Mouse (Mus musculus): ENCODE data around the gene Tmpo. TPM values are rescaled to one million over a fixed set of nuclear protein-coding genes. Genes with fewer than 3 reads are reported as not detected.

Gene Tmpo
- polyA plus RNA-seq, 2 experiments: 239 to 340 TPM

DNA sequence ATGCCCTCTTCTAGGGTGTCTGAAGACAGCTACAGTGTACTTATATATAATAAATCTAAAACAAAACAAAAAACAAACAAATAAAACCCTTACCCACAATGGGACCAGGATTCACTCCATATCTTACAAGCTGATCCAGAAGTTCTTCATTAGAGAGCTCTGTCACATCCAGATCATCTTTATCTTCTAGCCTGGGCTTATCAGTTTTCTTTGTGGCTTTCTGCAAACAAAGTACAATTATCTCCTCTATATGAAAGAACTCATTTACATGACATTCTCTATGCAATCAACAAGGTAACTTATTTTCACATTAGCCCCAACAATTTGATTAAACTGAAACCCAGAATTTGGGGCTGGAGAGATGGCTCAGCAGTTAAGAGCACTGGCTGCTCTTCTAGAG lies 15.3 kb downstream of the Tmpo start:
- Histone ChIP-seq H3K9ac (ENCODE audit: low read depth, low read length, severe bottlenecking) (no peak overlapping the region), H3K4me3 (replicated peaks; ENCODE audit: low read length) (no peak overlapping the region), H3K36me3 (ENCODE audit: control insufficient read depth, insufficient read depth, low read length) (peaks cover 48% of the 10 kb centered on the region), H3K27me3 (ENCODE audit: control insufficient read depth, insufficient read depth, low read length) (no peaks in the 10 kb centered on the region), H3K27ac (replicated peaks; ENCODE audit: low read depth, low read length) (no peak overlapping the region), H3K4me2 (replicated peaks; ENCODE audit: low read depth, low read length, severe bottlenecking) (no peak overlapping the region), H3K9me3 (ENCODE audit: control insufficient read depth, low read length) (no peaks in the 10 kb centered on the region), H3K4me1 (ENCODE audit: control insufficient read depth, insufficient read depth, low read length) (peaks cover 18% of the 10 kb centered on the region)
- ATAC-seq (ENCODE audit: low FRiP score, low read depth) (no peak), DNase-seq (ENCODE audit: low spot score) (no peak)
- no peak for TF ChIP-seq POLR2A (IDR thresholded peaks at IDR 0.05; ENCODE audit: borderline replicate concordance, extremely low read depth, insufficient read depth, insufficient read length)

DNA sequence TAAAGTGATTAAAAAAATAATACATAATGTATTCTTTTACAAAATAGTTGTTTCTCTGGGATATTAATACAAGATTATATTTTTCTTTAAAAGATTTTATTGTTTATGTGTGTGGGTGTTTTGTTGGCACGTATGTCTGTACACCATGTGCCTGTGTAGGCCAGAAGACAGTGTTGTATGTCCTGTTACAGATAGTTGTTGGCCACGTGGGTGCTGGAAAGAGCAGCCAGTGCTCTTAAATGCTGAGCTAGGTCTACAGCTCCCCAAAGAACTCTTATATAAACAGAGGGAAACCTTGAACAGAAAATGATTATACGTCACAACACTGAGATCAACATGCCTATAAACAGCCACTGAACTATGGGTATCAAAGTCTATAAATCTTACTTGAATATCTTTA lies 16.6 kb downstream of the Tmpo start:
- H3K4me1 ChIP-seq (ENCODE audit: control insufficient read depth, insufficient read depth, low read length): peaks cover 18% of the 10 kb centered on the region
- H3K36me3 ChIP-seq (ENCODE audit: control insufficient read depth, insufficient read depth, low read length): peaks cover 61% of the 10 kb centered on the region
- no peak for DNase-seq (ENCODE audit: low spot score)
- 76% methylated on average over 3 of the region's 3 CpGs for whole genome bisulfite sequencing
- no peak for TF ChIP-seq POLR2A (IDR thresholded peaks at IDR 0.05; ENCODE audit: borderline replicate concordance, extremely low read depth, insufficient read depth, insufficient read length)
- no peak for ATAC-seq (ENCODE audit: low FRiP score, low read depth)
- H3K9me3 ChIP-seq (ENCODE audit: control insufficient read depth, low read length): no peaks in the 10 kb centered on the region
- no peaks in the 10 kb centered on the region for H3K27me3 ChIP-seq (ENCODE audit: control insufficient read depth, insufficient read depth, low read length)
- no peak overlapping the region for H3K27ac ChIP-seq (replicated peaks; ENCODE audit: low read depth, low read length)
- no peak overlapping the region for H3K4me3 ChIP-seq (replicated peaks; ENCODE audit: low read length)
- no peak overlapping the region for H3K4me2 ChIP-seq (replicated peaks; ENCODE audit: low read depth, low read length, severe bottlenecking)
- no peak overlapping the region for H3K9ac ChIP-seq (ENCODE audit: low read depth, low read length, severe bottlenecking)

DNA sequence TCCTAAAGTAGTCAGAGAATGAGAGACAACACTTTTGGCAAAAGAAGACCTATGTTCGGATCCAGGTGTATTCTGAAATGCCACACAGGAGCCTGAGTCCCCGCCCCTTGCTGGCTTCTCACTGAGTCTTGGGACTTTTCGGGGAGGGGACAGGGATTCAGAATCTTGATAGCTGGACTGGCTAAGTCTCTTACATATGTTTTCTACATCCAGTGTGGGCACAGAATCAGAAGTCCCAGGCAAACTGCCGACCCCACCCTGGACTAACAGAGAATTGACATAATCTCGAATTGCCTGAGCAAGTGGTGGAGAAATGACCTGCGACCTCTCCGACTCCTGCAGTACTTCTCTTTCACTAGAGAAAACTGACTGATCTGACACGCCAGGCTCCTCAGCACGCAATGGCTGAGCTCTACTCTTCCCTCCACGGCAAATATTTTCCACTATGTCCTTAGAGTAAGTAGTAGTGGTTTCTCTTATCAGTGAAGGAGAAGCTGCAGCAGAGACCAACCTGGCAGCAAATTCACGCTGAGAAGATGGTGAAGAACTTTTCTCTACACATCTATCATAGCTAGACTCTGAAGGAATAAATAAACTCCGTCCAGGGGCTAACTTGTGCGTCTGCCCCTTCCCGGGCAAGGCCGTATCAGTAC lies 18.5 kb downstream of the Tmpo start:
- TF ChIP-seq POLR2A (IDR thresholded peaks at IDR 0.05; ENCODE audit: borderline replicate concordance, extremely low read depth, insufficient read depth, insufficient read length): no peak
- peaks cover 2% of the 10 kb centered on the region; the same call in 1 of the 2 replicates for H3K4me1 ChIP-seq (ENCODE audit: control insufficient read depth, insufficient read depth, low read length)
- no peak overlapping the region for H3K4me3 ChIP-seq (replicated peaks; ENCODE audit: low read length)
- H3K9ac ChIP-seq (ENCODE audit: low read depth, low read length, severe bottlenecking): no peak overlapping the region
- no peak overlapping the region for H3K4me2 ChIP-seq (replicated peaks; ENCODE audit: low read depth, low read length, severe bottlenecking)
- no peak for ATAC-seq (ENCODE audit: low FRiP score, low read depth)
- H3K27me3 ChIP-seq (ENCODE audit: control insufficient read depth, insufficient read depth, low read length): no peaks in the 10 kb centered on the region
- H3K9me3 ChIP-seq (ENCODE audit: control insufficient read depth, low read length): no peaks in the 10 kb centered on the region
- H3K27ac ChIP-seq (replicated peaks; ENCODE audit: low read depth, low read length): no peak overlapping the region
- DNase-seq (ENCODE audit: low spot score): no peak
- peaks cover 79% of the 10 kb centered on the region for H3K36me3 ChIP-seq (ENCODE audit: control insufficient read depth, insufficient read depth, low read length)
- 92% methylated on average over 15 of the region's 15 CpGs for WGBS

DNA sequence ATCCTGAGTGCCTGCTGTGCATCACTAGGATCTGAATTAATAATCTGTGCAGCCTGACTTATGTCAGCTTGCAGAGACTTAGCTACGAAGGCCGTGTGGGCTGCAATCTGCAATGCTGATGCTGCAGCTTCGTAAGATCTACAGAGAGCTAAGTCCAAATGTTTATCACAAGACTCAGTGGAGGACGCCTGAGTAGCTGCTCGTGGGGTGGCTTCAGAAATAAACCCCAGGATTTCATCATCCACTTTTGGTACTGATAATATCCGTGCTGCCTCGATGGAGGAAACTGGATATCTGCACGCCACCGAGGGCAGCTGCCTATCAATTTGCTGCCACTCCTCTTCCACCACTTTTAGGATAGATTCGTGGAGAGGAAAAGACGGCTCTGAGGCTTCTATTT lies 19.0 kb downstream of the Tmpo start:
- H3K36me3 ChIP-seq (ENCODE audit: control insufficient read depth, insufficient read depth, low read length): peaks cover 82% of the 10 kb centered on the region
- no peak for DNase-seq (ENCODE audit: low spot score)
- H3K27me3 ChIP-seq (ENCODE audit: control insufficient read depth, insufficient read depth, low read length): no peaks in the 10 kb centered on the region
- H3K4me3 ChIP-seq (replicated peaks; ENCODE audit: low read length): no peak overlapping the region
- no peak overlapping the region for H3K4me2 ChIP-seq (replicated peaks; ENCODE audit: low read depth, low read length, severe bottlenecking)
- no peak overlapping the region for H3K27ac ChIP-seq (replicated peaks; ENCODE audit: low read depth, low read length)
- no peaks in the 10 kb centered on the region for H3K9me3 ChIP-seq (ENCODE audit: control insufficient read depth, low read length)
- TF ChIP-seq POLR2A (IDR thresholded peaks at IDR 0.05; ENCODE audit: borderline replicate concordance, extremely low read depth, insufficient read depth, insufficient read length): no peak
- H3K9ac ChIP-seq (ENCODE audit: low read depth, low read length, severe bottlenecking): no peak overlapping the region
- no peak for ATAC-seq (ENCODE audit: low FRiP score, low read depth)
- 86% methylated on average over 11 of the region's 11 CpGs for WGBS
- 0 out of 2 replicates have a peak, but pooled peaks cover 2% of the 10 kb centered on the region for H3K4me1 ChIP-seq (ENCODE audit: control insufficient read depth, insufficient read depth, low read length)

DNA sequence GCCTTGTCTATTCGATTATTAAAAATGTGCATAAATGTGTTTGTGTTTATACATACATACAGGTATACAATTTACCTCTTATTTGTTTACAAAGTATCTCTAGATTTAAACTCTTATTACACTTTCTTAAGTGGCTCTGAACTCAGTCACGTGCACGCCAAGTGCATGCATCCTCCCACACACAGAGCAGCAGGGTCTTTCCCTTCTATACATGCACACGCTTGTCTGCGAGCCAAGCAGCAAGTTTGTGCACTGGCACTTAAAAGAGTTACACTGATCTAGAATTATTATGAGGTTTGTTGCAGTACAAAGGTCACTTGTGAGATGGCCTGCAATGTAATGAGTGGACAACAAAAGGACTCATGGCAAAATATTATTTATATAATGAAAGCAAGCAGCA lies 20.1 kb downstream of the Tmpo start:
- Histone ChIP-seq H3K36me3 (ENCODE audit: control insufficient read depth, insufficient read depth, low read length) (peaks cover 89% of the 10 kb centered on the region), H3K4me3 (replicated peaks; ENCODE audit: low read length) (no peak overlapping the region), H3K9me3 (ENCODE audit: control insufficient read depth, low read length) (no peaks in the 10 kb centered on the region), H3K9ac (ENCODE audit: low read depth, low read length, severe bottlenecking) (no peak overlapping the region), H3K4me2 (replicated peaks; ENCODE audit: low read depth, low read length, severe bottlenecking) (no peak overlapping the region), H3K27ac (replicated peaks; ENCODE audit: low read depth, low read length) (no peak overlapping the region), H3K27me3 (ENCODE audit: control insufficient read depth, insufficient read depth, low read length) (no peaks in the 10 kb centered on the region), H3K4me1 (ENCODE audit: control insufficient read depth, insufficient read depth, low read length) (no peaks in the 10 kb centered on the region)
- ATAC-seq (ENCODE audit: low FRiP score, low read depth): no peak
- WGBS: 95% methylated on average over 5 of the region's 5 CpGs
- no peak for TF ChIP-seq POLR2A (IDR thresholded peaks at IDR 0.05; ENCODE audit: borderline replicate concordance, extremely low read depth, insufficient read depth, insufficient read length)
- DNase-seq (ENCODE audit: low spot score): no peak

Data from limb, embryonic 14.5 days (tissue).